Mouse (Mus musculus) left cerebral cortex, postnatal 4 days (tissue): ENCODE data around the gene A730049H05Rik. TPM values are rescaled to one million over a fixed set of nuclear protein-coding genes. Genes with fewer than 3 reads are reported as not detected.
A peak's percentile ranks its signal among the peaks of the same experiment; 100 is the strongest.

Source experiments
- DNase-seq: peaks from one replicate; pipeline ENCODE4 v3.0.0-alpha.2; 2022
- intact Hi-C: fragments of 180-260 bp; cut with DNase I; formaldehyde crosslinking; loops from one replicate; pipeline ENCODE4 v1.15.1; 2025
- total RNA-seq, 2 experiments: library from RNA; stranded (reverse); gene quantifications; 2 replicates each; pipeline ENCODE4 v1.2.3; 2021

A730049H05Rik gene
- total RNA-seq, result under 1 TPM in 1 of 2 experiments, not detected in 1; 0.16 TPM

DNA sequence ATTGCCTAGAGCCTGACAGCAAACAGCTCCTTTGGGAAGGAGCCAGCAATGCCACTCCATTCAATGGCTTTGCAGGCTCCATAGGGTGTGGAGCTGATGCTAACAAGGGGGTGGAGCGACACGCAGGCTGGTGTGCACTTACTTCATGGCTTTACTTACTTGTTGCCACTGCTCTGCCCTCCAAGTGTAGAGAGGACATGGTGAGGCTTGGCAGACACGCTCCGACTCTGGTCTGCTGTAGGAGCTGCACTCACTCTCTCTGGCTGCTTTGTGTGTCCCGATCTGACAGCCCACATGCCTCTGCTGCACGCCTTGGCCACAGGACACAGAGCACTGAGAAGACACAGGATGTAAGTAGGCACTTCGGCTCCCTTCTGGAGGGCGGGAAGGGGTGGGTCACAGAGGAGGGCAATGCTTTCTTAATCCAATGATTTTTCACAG is at the start of gene A730049H05Rik:
A730049H05Rik (plus strand) TSS at position 168 of the 441 bp plus-strand sequence.
- DNase-seq, result peak; percentile 20
- intact Hi-C loops, result no loop called here

DNA sequence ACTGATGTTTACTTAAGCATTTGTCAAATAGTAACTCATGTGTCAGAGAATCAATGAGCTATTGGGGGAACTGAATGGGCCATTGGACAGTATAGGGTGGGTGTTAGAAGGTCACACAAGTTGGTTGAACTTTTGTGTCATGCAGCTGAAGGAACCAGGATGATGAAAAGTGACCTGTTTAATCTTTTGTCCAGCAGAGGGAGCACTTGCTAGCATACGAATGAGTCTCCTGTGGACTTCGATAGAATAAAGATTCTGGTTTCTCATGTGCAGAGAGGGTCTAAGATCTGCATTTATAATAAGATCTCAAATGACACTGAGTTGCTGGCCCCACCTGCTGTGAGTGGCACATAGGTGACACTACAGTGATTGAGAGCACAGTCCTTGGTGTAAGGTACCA is 39.9 kb upstream of the A730049H05Rik start:
- intact Hi-C loops, result no loop called here
- DNase-seq, result no peak

GRCm38 (mm10) chr6:92779140-92779934 is 36.9 kb upstream of the A730049H05Rik start:
- intact Hi-C loops, result no loop called here
- no peak for DNase-seq

GRCm38 (mm10) chr6:92779935-92780205 is 36.4 kb upstream of the A730049H05Rik start:
- no peak for DNase-seq
- intact Hi-C loops, result loop anchor here (10.0 kb wide), 3 partner anchors 945 to 1685 kb away; no protein-coding TSS in a partner anchor

GRCm38 (mm10) chr6:92781446-92781845 is 34.8 kb upstream of the A730049H05Rik start:
- DNase-seq, result no peak
- intact Hi-C loops, result loop anchor here (10.0 kb wide), 3 partner anchors 943 to 1683 kb away; no protein-coding TSS in a partner anchor

- intact Hi-C loops, result loop anchor here (10.0 kb wide), 3 partner anchors 940 to 1680 kb away; no protein-coding TSS in a partner anchor
- DNase-seq, result peak; percentile 45
Measured at GRCm38 (mm10) chr6:92784782-92785181, 31.5 kb upstream of the A730049H05Rik start.

DNA sequence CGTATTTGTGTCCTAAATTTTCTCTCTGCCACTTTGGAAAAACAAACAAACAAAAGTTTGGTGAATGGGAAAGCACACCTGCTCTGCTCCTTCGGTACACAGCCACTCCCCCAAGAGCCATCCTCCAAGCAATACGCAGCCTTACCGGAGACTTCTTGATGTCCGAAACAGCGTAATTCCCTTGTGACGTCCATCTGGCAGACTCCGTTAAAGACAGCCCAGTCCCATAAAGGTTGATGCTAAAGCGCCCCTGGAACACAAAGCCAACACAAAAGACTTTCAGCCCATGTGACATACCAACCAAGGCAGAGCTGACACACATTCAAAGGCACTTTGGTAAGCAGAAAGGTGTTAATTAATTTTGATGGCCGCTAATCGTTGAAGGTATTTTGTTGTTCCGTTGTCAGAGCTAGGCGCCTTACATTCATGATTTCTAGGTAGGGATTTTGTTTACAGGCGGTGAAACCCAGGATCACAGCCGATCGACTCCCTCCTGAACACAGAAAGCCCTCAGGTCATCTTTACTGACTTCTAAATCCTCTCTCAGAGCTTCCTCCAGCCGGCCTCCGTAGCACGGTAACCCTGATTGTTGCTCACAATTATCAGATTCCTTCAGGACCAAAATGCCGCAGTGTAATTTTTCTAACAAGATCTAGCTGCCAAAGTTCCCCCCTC is 29.4 kb upstream of the A730049H05Rik start:
- intact Hi-C loops, result loop anchor here (2.0 to 10.0 kb wide), 4 partner anchors 756 to 1678 kb away; no protein-coding TSS in a partner anchor
- DNase-seq, result no peak

DNA sequence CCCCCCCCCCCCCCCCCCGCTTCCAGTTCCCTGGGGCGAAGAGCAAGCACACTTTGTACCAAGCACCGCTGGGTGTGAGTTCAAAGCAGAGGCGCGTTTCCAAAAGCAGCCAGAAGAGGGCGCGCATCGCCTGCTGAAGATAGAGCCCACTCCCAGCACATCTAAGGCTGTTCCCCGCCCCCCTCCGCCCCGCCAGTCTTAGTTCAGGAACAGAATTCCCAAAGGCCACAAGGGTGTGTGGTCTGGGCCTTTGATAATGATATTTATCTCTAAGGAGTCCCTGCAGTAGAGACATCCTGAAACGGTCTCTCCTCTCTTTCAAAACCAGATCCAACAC is 28.9 kb upstream of the A730049H05Rik start:
- intact Hi-C loops, result loop anchor here (2.0 to 10.0 kb wide), 4 partner anchors 755 to 1677 kb away; no protein-coding TSS in a partner anchor
- DNase-seq, result peak; percentile 95

GRCm38 (mm10) chr6:92793804-92794203 is 22.5 kb upstream of the A730049H05Rik start:
- intact Hi-C loops, result loop anchor here (10.0 kb wide), 1 partner anchor 641 kb away; no protein-coding TSS in a partner anchor
- no peak for DNase-seq

DNA sequence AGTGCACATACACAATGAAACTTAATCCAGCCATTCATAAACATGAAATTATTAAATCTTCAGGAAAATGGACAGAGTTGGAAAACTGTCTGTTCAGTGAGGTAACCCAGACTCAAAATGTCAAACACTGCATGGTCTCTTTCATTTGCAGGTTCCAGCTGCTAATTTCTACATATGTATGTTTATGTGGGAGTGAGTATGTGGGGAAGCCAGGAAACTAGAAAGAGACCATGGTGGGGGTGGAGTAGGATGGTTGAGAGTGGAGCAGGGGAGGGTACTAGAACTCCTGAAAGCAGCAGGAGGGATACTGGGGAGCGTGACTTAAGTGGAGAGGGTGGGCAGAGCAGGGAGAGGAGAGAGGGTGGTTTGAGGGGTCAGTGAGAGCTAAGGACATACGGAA is 14.8 kb upstream of the A730049H05Rik start:
- intact Hi-C loops, result loop anchor here (5.0 kb wide), 1 partner anchor 141 kb away; the partner anchor contains the start of gene Adamts9
- DNase-seq, result no peak

DNA sequence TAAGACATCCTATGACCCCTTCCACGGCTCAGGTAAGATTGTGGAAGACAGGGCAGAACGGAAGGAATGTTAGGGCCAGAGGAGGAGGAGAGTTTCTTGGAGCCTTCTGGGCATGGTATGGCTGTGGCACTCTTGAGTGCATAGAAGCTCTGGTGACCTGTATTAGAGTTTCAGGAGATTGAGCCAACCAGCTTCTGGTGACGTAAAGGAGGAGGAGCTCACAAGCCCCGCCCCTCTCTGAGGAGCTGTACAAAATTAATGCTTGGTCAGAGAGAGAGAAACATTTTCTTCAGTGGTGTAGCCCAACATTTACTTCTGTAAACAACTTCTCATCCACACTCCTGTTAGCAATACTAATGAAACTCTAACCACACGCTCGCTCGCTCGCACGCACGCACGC is 13.9 kb upstream of the A730049H05Rik start:
- intact Hi-C loops, result loop anchor here (5.0 kb wide), 1 partner anchor 140 kb away; the partner anchor contains the start of gene Adamts9

GRCm38 (mm10) chr6:92803213-92803612 is 13.1 kb upstream of the A730049H05Rik start:
- intact Hi-C loops, result loop anchor here (5.0 kb wide), 1 partner anchor 139 kb away; the partner anchor contains the start of gene Adamts9
- DNase-seq, result peak; percentile 73

More for the DNA sequence above, 13.9 kb upstream of the A730049H05Rik start:
- no peak for DNase-seq

GRCm38 (mm10) chr6:92804254-92804971 is 11.9 kb upstream of the A730049H05Rik start:
- no peak for DNase-seq
- intact Hi-C loops, result loop anchor here (5.0 kb wide), 1 partner anchor 138 kb away; the partner anchor contains the start of gene Adamts9

GRCm38 (mm10) chr6:92809818-92810217 is 6.5 kb upstream of the A730049H05Rik start:
- intact Hi-C loops, result no loop called here
- DNase-seq, result no peak

- no peak for DNase-seq
- intact Hi-C loops, result no loop called here
Measured at GRCm38 (mm10) chr6:92810628-92811027, 5.7 kb upstream of the A730049H05Rik start.

- DNase-seq, result no peak
- intact Hi-C loops, result no loop called here
Measured at GRCm38 (mm10) chr6:92811566-92811965, 4.7 kb upstream of the A730049H05Rik start.

- intact Hi-C loops, result no loop called here
- DNase-seq, result peak; percentile 79
Measured at GRCm38 (mm10) chr6:92812702-92813370, 3.4 kb upstream of the A730049H05Rik start.

GRCm38 (mm10) chr6:92817661-92818060 is 1.4 kb downstream of the A730049H05Rik start:
- no peak for DNase-seq
- intact Hi-C loops, result no loop called here

DNA sequence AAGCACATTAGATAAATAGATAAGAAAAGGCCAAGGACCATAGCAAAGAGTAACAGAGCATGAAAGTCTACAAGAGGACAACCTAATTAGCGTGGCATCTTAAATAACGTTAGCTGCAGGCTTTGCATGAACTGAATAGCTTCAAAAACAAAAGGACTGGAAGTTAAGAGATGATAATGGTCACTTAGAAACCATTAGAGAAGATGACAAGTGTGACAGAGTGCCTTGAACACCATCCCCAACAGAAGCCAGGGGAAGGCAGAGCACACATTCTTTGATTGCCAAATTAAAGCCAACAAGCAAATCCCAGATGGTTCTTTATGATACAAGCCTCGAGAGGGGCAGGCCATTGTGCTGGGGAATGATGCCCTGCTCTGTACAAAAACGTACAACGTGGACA is 5.3 kb downstream of the A730049H05Rik start:
- intact Hi-C loops, result no loop called here

DNA sequence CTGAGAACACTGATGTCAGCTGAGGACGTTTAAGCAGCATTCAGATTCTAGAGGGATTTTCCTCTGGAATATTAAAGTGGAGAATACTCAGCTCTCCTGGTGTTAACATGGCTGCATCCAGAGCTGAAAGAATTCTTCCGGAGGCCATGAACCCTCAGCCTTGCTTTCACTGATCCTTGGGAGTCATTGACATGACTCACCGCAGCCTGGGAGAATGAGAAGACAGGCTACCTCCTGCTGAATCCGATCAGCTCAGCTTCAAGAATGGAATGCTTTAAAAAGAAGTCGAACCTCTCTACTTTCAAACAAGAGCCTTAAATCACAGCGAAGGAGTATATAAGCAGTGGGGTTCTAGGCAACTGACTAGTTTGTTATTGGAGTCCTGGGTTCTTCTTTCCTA is 5.7 kb downstream of the A730049H05Rik start:
- DNase-seq, result no peak
- intact Hi-C loops, result no loop called here

More for the DNA sequence above, 5.3 kb downstream of the A730049H05Rik start:
- DNase-seq, result no peak
